Mouse (Mus musculus) midbrain, embryonic 15.5 days (tissue): ENCODE results near the gene Olfr355. TPM values are rescaled to one million over a fixed set of nuclear protein-coding genes. Genes with fewer than 3 reads are reported as not detected.

Source experiments
- ATAC-seq: fragments of 200-750 bp; cut with Nextera tagmentation; replicated peaks from 2 replicates; pipeline ENCODE4 v1.8.0; 2017; ENCODE audit warnings: moderate TSS enrichment
- H3K27ac ChIP-seq: fragments of 300-500 bp; sonication (generic); 2 replicates; pipeline ENCODE4 v1.5.1; 2015; ENCODE audit warnings: mild to moderate bottlenecking, inconsistent platforms
- H3K27me3 ChIP-seq: fragments of 300-500 bp; sonication (generic); replicated peaks from 2 replicates; pipeline ENCODE4 v1.6.1; 2015; ENCODE audit warnings: inconsistent platforms
- H3K36me3 ChIP-seq: fragments of 300-500 bp; sonication (generic); replicated peaks from 2 replicates; pipeline ENCODE4 v1.6.1; 2015; ENCODE audit warnings: inconsistent platforms
- H3K4me1 ChIP-seq: fragments of 300-500 bp; sonication (generic); 2 replicates; pipeline ENCODE4 v1.6.1; 2015; ENCODE audit warnings: inconsistent platforms
- H3K4me2 ChIP-seq: fragments of 300-500 bp; sonication (generic); 2 replicates; pipeline ENCODE4 v1.6.1; 2015; ENCODE audit warnings: inconsistent platforms, mild to moderate bottlenecking, moderate library complexity
- H3K4me3 ChIP-seq: fragments of 300-500 bp; sonication (generic); 2 replicates; pipeline ENCODE4 v1.5.1; 2015; ENCODE audit warnings: mild to moderate bottlenecking, inconsistent platforms
- H3K9ac ChIP-seq: fragments of 300-500 bp; sonication (generic); 2 replicates; pipeline ENCODE4 v1.6.1; 2015; ENCODE audit warnings: mild to moderate bottlenecking, inconsistent platforms
- H3K9me3 ChIP-seq: fragments of 300-500 bp; sonication (generic); 2 replicates; pipeline ENCODE4 v1.6.1; 2016; ENCODE audit warnings: inconsistent platforms
- WGBS: fragments of 180-500 bp; shearing (Covaris S2); methylation state at CpG from one replicate; pipeline ENCODE4 v1.1.7; 2015; ENCODE audit warnings: mixed read lengths; 5-methylcytosine and 5-hydroxymethylcytosine counted together
- polyA plus RNA-seq: library from polyadenylated mRNA; unstranded; fragments of >200 nt; fragmentation: Nextera tagmentation; extraction: Ambion mirVana; gene quantifications from 2 replicates; pipeline ENCODE4 v1.2.1, GENCODE M21; 2015

Olfr355 gene
- not detected in 2 replicates for polyA plus RNA-seq

DNA sequence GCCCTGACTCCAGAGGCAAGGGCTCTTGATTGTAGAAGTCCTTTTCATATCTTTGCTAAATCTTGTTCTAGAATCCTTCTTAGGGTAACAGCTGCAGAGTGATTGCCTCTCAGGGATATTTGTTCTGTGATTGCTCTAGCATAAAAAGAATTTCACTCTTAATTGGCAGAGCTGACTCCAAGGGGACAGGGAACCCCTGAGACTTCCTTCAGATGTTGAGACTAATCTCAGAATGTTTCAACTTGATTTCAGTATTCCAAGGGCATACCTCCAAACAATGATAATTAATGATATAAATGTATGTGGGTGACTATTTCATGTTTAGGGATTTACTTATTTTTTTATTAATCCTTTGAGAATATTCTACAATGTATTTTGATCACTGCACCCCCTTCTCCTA is at the start of gene Olfr355:
TSS of gene Olfr355 (minus strand) at position 101 of the 400 bp plus-strand sequence.
- H3K27ac ChIP-seq, result no peak within 1 kb of the TSS
- no peak within 1 kb of the TSS for H3K4me2 ChIP-seq
- H3K9me3 ChIP-seq, result 0 out of 2 replicates have a peak, but pooled peaks cover 4% of the 10 kb centered on the region
- H3K36me3 ChIP-seq, result no peaks in the 10 kb centered on the region
- H3K27me3 ChIP-seq, result no peaks in the 10 kb centered on the region
- H3K4me1 ChIP-seq, result no peaks in the 10 kb centered on the region
- no peak for ATAC-seq
- H3K4me3 ChIP-seq, result no peak within 1 kb of the TSS
- no peak within 1 kb of the TSS for H3K9ac ChIP-seq

DNA sequence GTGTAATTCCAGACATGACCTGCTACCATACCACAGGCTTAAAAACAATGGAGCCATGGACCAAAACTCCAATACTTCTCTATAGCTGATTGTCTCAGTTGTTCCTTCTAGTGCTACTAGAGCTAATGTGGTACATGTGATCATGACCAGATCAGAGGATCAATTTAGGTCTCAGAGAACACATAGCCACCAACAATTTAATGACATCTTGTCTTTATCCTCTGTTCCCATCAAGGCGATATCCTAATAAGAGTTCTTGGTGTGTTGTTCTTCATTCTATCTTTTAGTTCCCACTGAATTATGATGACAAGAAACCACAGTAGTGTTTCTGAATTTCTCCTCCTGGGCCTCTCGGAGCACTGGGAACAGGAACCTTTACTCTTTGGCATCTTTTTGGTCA is 8.1 kb upstream of the Olfr355 start, which contains the start of gene Olfr356:
TSS of gene Olfr356 (plus strand) at position 301 of the 400 bp plus-strand sequence.
- no peaks in the 10 kb centered on the region for H3K36me3 ChIP-seq
- ATAC-seq, result no peak
- H3K4me3 ChIP-seq, result no peak within 1 kb of the TSS
- no peaks in the 10 kb centered on the region for H3K4me1 ChIP-seq
- H3K27me3 ChIP-seq, result no peaks in the 10 kb centered on the region
- H3K4me2 ChIP-seq, result no peak within 1 kb of the TSS
- no peak within 1 kb of the TSS for H3K9ac ChIP-seq
- peaks cover 8% of the 10 kb centered on the region for H3K9me3 ChIP-seq
- no peak within 1 kb of the TSS for H3K27ac ChIP-seq
- WGBS, result 88% methylated on average over 2 of the region's 2 CpGs

DNA sequence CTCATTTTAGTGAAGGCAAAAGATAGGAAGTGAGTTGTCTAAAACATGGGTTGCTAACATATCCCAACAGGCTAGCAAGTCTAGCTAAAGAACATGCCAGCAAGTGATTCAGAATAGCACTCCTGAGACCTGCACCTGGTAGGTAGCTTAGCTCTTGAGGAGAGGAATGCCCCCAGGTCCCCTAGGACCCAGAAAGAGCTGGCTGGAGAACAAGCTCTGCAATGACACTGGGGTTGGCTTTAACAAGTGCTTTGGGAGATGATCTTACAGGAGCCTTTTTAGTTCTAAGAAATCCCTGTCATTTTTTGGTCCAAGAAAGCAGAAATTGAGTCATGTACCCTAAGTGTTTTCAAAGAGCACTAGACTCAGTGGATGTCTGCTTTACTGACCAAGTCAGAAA is 23.3 kb downstream of the Olfr355 start, which contains the start of gene Olfr354:
TSS of gene Olfr354 (plus strand) at position 301 of the 400 bp plus-strand sequence.
- Histone ChIP-seq H3K4me2 (no peak within 1 kb of the TSS), H3K9ac (no peak within 1 kb of the TSS), H3K4me3 (no peak within 1 kb of the TSS), H3K27ac (no peak within 1 kb of the TSS), H3K27me3 (no peaks in the 10 kb centered on the region), H3K4me1 (no peaks in the 10 kb centered on the region), H3K36me3 (no peaks in the 10 kb centered on the region), H3K9me3 (no peaks in the 10 kb centered on the region)
- no peak for ATAC-seq

DNA sequence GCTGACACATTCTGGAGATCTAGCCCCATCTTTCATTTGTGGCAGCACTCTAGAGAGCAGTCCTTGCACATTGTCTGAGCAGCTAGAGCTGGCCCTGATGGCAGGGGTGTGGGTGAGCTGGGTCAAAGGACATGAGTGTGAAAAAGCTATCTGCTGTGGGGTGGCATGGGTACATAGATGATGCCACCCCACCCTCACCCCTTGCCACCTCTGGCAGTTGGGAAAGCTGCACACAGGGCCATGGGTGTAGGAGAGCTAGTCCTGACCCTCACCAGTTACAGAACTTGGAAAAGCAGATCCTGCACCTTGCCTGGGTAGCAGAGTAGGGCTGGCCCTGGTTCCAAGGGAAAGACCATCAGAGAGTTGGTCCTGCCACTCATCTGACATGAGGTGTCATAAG is 31.6 kb downstream of the Olfr355 start:
- Histone ChIP-seq H3K27me3 (no peaks in the 10 kb centered on the region), H3K27ac (no peak overlapping the region), H3K36me3 (no peaks in the 10 kb centered on the region), H3K4me2 (no peak overlapping the region), H3K4me1 (no peaks in the 10 kb centered on the region), H3K4me3 (no peak overlapping the region), H3K9me3 (peaks cover 14% of the 10 kb centered on the region), H3K9ac (no peak overlapping the region)
- no peak for ATAC-seq

DNA sequence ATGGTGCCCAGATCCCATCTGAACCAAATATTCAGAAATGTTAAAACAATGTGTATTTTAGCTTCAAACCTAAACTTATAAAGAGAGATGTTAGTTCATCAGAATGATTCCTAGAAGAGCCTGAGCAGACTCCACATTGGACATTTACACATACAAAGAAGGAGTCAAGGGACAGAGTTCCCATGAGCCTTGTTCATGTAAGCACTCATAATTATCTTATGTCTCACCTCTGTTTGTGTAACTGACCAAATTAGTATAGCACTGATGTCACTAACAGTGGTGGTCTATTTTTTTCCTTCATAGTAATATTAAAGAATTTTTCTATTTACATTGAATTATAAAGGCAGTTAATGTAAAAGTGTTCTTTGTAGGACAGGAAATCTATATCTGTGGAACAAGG is 35.9 kb downstream of the Olfr355 start, which contains the start of gene Olfr353:
TSS of gene Olfr353 (minus strand) at position 101 of the 400 bp plus-strand sequence.
- no peaks in the 10 kb centered on the region for H3K27me3 ChIP-seq
- H3K9me3 ChIP-seq, result peaks cover 11% of the 10 kb centered on the region
- no peak within 1 kb of the TSS for H3K4me3 ChIP-seq
- no peak within 1 kb of the TSS for H3K27ac ChIP-seq
- H3K4me2 ChIP-seq, result no peak within 1 kb of the TSS
- no peak within 1 kb of the TSS for H3K9ac ChIP-seq
- no peaks in the 10 kb centered on the region for H3K4me1 ChIP-seq
- H3K36me3 ChIP-seq, result no peaks in the 10 kb centered on the region
- no peak for ATAC-seq

Other genes starting within 250 kb of the Olfr355 start
- not detected in 2 replicates for gene Olfr346, start 243.1 kb downstream of the Olfr355 start, polyA plus RNA-seq
- not detected in 2 replicates for gene Olfr347, start 197.0 kb downstream of the Olfr355 start, polyA plus RNA-seq
- not detected in 2 replicates for gene Olfr348, start 144.6 kb downstream of the Olfr355 start, polyA plus RNA-seq
- gene Olfr50, start 138.4 kb downstream of the Olfr355 start, polyA plus RNA-seq, result not detected in 2 replicates
- not detected in 2 replicates for gene Olfr3, start 111.9 kb downstream of the Olfr355 start, polyA plus RNA-seq
- gene Olfr350, start 82.6 kb downstream of the Olfr355 start, polyA plus RNA-seq, result not detected in 2 replicates
- not detected in 2 replicates for gene Olfr351, start 66.2 kb downstream of the Olfr355 start, polyA plus RNA-seq
- not detected in 2 replicates for gene Olfr352, start 60.4 kb downstream of the Olfr355 start, polyA plus RNA-seq
- gene Olfr353, start 36.0 kb downstream of the Olfr355 start, polyA plus RNA-seq, result not detected in 2 replicates
- not detected in 2 replicates for gene Olfr354, start 23.2 kb downstream of the Olfr355 start, polyA plus RNA-seq
- gene Olfr356, start 8.2 kb upstream of the Olfr355 start, polyA plus RNA-seq, result not detected in 2 replicates
- gene Olfr357, start 64.9 kb upstream of the Olfr355 start, polyA plus RNA-seq, result not detected in 2 replicates
- not detected in 2 replicates for gene Olfr358, start 80.4 kb upstream of the Olfr355 start, polyA plus RNA-seq
- not detected in 2 replicates for gene Olfr360, start 136.8 kb upstream of the Olfr355 start, polyA plus RNA-seq
- not detected in 2 replicates for gene Olfr361, start 160.4 kb upstream of the Olfr355 start, polyA plus RNA-seq
- gene Olfr362, start 189.0 kb upstream of the Olfr355 start, polyA plus RNA-seq, result not detected in 2 replicates
- gene Olfr364-ps1, start 210.4 kb upstream of the Olfr355 start, polyA plus RNA-seq, result not detected in 2 replicates